Mouse (Mus musculus) granulocyte monocyte progenitor cell, adult 5-6 weeks (primary cell): Measurements from ENCODE around the gene Cntn2. TPM values are rescaled to one million over a fixed set of nuclear protein-coding genes. Genes with fewer than 3 reads are reported as not detected.

Experiments used
- ATAC-seq: replicated peaks from 2 replicates; pipeline ENCODE4 v1.8.0; 2016; ENCODE audit warnings: mild to moderate bottlenecking, moderate TSS enrichment, inconsistent platforms; ENCODE audit not compliant: poor library complexity, severe bottlenecking
- total RNA-seq, 2 experiments: library from RNA; stranded (forward) in 1 of 2; stranded (reverse) in 1 of 2; fragments of 200-712, 200-1000 nt in 1 of 2; fragments of >200 nt in 1 of 2; fragmentation: Nextera tagmentation in 1 of 2; gene quantifications; 2 replicates each; pipeline ENCODE4 v1.2.3; 2014 to 2017

Gene Cntn2
- total RNA-seq (2014; fragmentation: Nextera tagmentation) (not detected in 2 replicates), total RNA-seq (2017) (not detected in 2 replicates)

GRCm38 (mm10) chr1:132542762-132543306 lies at the start of gene Cntn2:
TSS of gene Cntn2 (minus strand) at chr1:132543256.
- ATAC-seq, result no peak

GRCm38 (mm10) chr1:132592145-132592544 lies 49.1 kb upstream of the Cntn2 start:
- no peak for ATAC-seq

GRCm38 (mm10) chr1:132591399-132591930 lies 48.4 kb upstream of the Cntn2 start:
- ATAC-seq, result no peak

- ATAC-seq, result no peak
Measured at GRCm38 (mm10) chr1:132586679-132587201, 43.7 kb upstream of the Cntn2 start.

GRCm38 (mm10) chr1:132585376-132585775 lies 42.3 kb upstream of the Cntn2 start:
- no peak for ATAC-seq

GRCm38 (mm10) chr1:132582998-132583604 lies 40.0 kb upstream of the Cntn2 start:
- no peak for ATAC-seq

- ATAC-seq, result no peak
Measured at GRCm38 (mm10) chr1:132581845-132582839, 39.1 kb upstream of the Cntn2 start.

GRCm38 (mm10) chr1:132580063-132580462 lies 37.0 kb upstream of the Cntn2 start:
- no peak for ATAC-seq

- ATAC-seq, result no peak
Measured at GRCm38 (mm10) chr1:132576845-132577244, 33.8 kb upstream of the Cntn2 start.

GRCm38 (mm10) chr1:132572851-132573250 lies 29.8 kb upstream of the Cntn2 start:
- ATAC-seq, result no peak

GRCm38 (mm10) chr1:132571613-132572012 lies 28.6 kb upstream of the Cntn2 start:
- ATAC-seq, result no peak

- no peak for ATAC-seq
Measured at GRCm38 (mm10) chr1:132570906-132571305, 27.9 kb upstream of the Cntn2 start.

GRCm38 (mm10) chr1:132570068-132570780 lies 27.2 kb upstream of the Cntn2 start:
- no peak for ATAC-seq

GRCm38 (mm10) chr1:132569516-132569915 lies 26.5 kb upstream of the Cntn2 start:
- ATAC-seq, result no peak

- ATAC-seq, result no peak
Measured at GRCm38 (mm10) chr1:132567336-132568125, 24.5 kb upstream of the Cntn2 start.

GRCm38 (mm10) chr1:132565766-132566165 lies 22.7 kb upstream of the Cntn2 start:
- ATAC-seq, result no peak

GRCm38 (mm10) chr1:132564946-132565345 lies 21.9 kb upstream of the Cntn2 start:
- ATAC-seq, result no peak

GRCm38 (mm10) chr1:132562337-132562795 lies 19.3 kb upstream of the Cntn2 start:
- no peak for ATAC-seq
